In genomic region chr15:78592452-78592968, GRCm38 (mm10) we compare ENCODE assay signal across 32 mouse cellular contexts. TPM values are rescaled to one million over a fixed set of nuclear protein-coding genes. Genes with fewer than 3 reads are reported as not detected.
DNase-seq lines count a peak whose midpoint lies in the region; ATAC-seq lines count a peak whose summit lies in the region.
"Had no signal": no experiment of that assay in that cellular context is flagged by ENCODE, and none has a peak within 500 bp of the region (broad histone marks: within the 10 kb centered on the region; RNA-seq: fewer than 3 reads in every experiment).

No protein-coding gene starts in this region.

- DNase-seq in midbrain, embryonic 10.5 days (ENCODE audit: low spot score) = no peak
- no peak for DNase-seq in midbrain, embryonic 11.5 days (ENCODE audit: low spot score, missing footprints)
- DNase-seq in ZHBTc4 (ENCODE audit: low read depth, low spot score) = peak; percentile 63
- DNase-seq in embryo, embryonic 9.5 days (ENCODE audit: extremely low spot score) = no peak
- no peak for DNase-seq in right cerebral cortex, postnatal 25 days
- no peak for DNase-seq in heart, postnatal 25 days (ENCODE audit: low spot score)
- DNase-seq: adrenal gland, adult 2 months; cerebellum, adult 11-12 months; cerebellum, adult 9-11 months; embryo, embryonic 11 days; gastrocnemius, postnatal 10 days; heart, postnatal 10 days; kidney, adult 2 months; liver, embryonic 13.5 days; lung, adult 2 months; thymus, postnatal 25 days had no signal

- peaks cover 8% of the 10 kb centered on the region for H3K4me1 ChIP-seq in midbrain, embryonic 10.5 days
- no peaks in the 10 kb centered on the region for H3K4me1 ChIP-seq in midbrain, embryonic 11.5 days (ENCODE audit: control insufficient read depth, insufficient read depth, low read length)
- H3K4me1 ChIP-seq: forebrain, embryonic 12.5 days; limb, embryonic 15.5 days had no signal

- H3K9ac ChIP-seq in midbrain, embryonic 11.5 days (ENCODE audit: low read length) = no peak overlapping the region
- H3K9ac ChIP-seq: embryonic facial prominence, embryonic 13.5 days; forebrain, embryonic 12.5 days; heart, embryonic 13.5 days; hindbrain, embryonic 15.5 days; limb, embryonic 15.5 days; liver, embryonic 13.5 days had no signal

- intact Hi-C loops in heart, postnatal 25 days (cut with DNase I) = no loop called here

- H3K27me3 ChIP-seq in midbrain, embryonic 10.5 days (ENCODE audit: low read depth, poor library complexity, severe bottlenecking) = no peaks in the 10 kb centered on the region
- no peaks in the 10 kb centered on the region for H3K27me3 ChIP-seq in midbrain, embryonic 11.5 days (ENCODE audit: control insufficient read depth, insufficient read depth, low read length)
- H3K27me3 ChIP-seq: embryonic facial prominence, embryonic 13.5 days; forebrain, embryonic 12.5 days; heart, embryonic 13.5 days; hindbrain, embryonic 15.5 days; limb, embryonic 15.5 days; liver, embryonic 13.5 days had no signal

- 0 out of 2 replicates have a peak overlapping the region, but pooled peaks have one; percentile 15 for H3K27ac ChIP-seq in midbrain, embryonic 10.5 days (replicated peaks)
- no peak overlapping the region for H3K27ac ChIP-seq in midbrain, embryonic 11.5 days (ENCODE audit: low read depth, low read length)
- H3K27ac ChIP-seq: embryonic facial prominence, embryonic 13.5 days; forebrain, embryonic 12.5 days; heart, embryonic 13.5 days; hindbrain, embryonic 10.5 days; hindbrain, embryonic 15.5 days; kidney, postnatal 0 days; limb, embryonic 10.5 days; limb, embryonic 15.5 days; liver, embryonic 13.5 days had no signal

- no peak overlapping the region for H3K4me2 ChIP-seq in midbrain, embryonic 11.5 days
- H3K4me2 ChIP-seq: embryonic facial prominence, embryonic 13.5 days; forebrain, embryonic 12.5 days; heart, embryonic 13.5 days; hindbrain, embryonic 15.5 days; limb, embryonic 15.5 days; liver, embryonic 13.5 days had no signal

- no peak for ATAC-seq in midbrain, embryonic 11.5 days (ENCODE audit: low FRiP score)
- peak; percentile 16 for ATAC-seq in CD4-positive, CD25-positive, alpha-beta regulatory T cell, adult 4 months
- ATAC-seq in inflammation-experienced regulatory T-cells, adult 6 months = peak; percentile 4
- ATAC-seq: midbrain, embryonic 16.5 days had no signal

- H3K36me3 ChIP-seq in midbrain, embryonic 10.5 days = no peaks in the 10 kb centered on the region
- no peaks in the 10 kb centered on the region for H3K36me3 ChIP-seq in midbrain, embryonic 11.5 days (ENCODE audit: control insufficient read depth, insufficient read depth, low read length)
- H3K36me3 ChIP-seq: embryonic facial prominence, embryonic 13.5 days; forebrain, embryonic 12.5 days; G1E; heart, embryonic 13.5 days; hindbrain, embryonic 10.5 days; hindbrain, embryonic 15.5 days; limb, embryonic 10.5 days; limb, embryonic 15.5 days; liver, embryonic 13.5 days had no signal

- H3K4me3 ChIP-seq in midbrain, embryonic 10.5 days = no peak overlapping the region
- no peak overlapping the region for H3K4me3 ChIP-seq in midbrain, embryonic 11.5 days (ENCODE audit: low read depth, low read length)
- H3K4me3 ChIP-seq: embryonic facial prominence, embryonic 13.5 days; forebrain, embryonic 12.5 days; heart, embryonic 13.5 days; hindbrain, embryonic 10.5 days; hindbrain, embryonic 15.5 days; limb, embryonic 10.5 days; limb, embryonic 15.5 days; liver, embryonic 13.5 days had no signal

- WGBS in midbrain, embryonic 10.5 days = 84% methylated on average over 14 of the region's 14 CpGs
- 83% methylated on average over 14 of the region's 14 CpGs for WGBS in midbrain, embryonic 11.5 days

- peaks cover 3% of the 10 kb centered on the region; the same call in 1 of the 2 replicates for H3K9me3 ChIP-seq in midbrain, embryonic 10.5 days (replicated peaks)
- H3K9me3 ChIP-seq in midbrain, embryonic 11.5 days (ENCODE audit: control insufficient read depth, low read length) = no peaks in the 10 kb centered on the region
- H3K9me3 ChIP-seq: embryonic facial prominence, embryonic 13.5 days; forebrain, embryonic 12.5 days; G1E; heart, embryonic 13.5 days; hindbrain, embryonic 10.5 days; hindbrain, embryonic 15.5 days; limb, embryonic 10.5 days; limb, embryonic 15.5 days; liver, embryonic 13.5 days had no signal

RNA-seq across cellular contexts. Expression of gene Cyth4, which starts 4.3 kb away (rescaled TPM):
- 5.9 and 6.7 TPM in 2 replicates for polyA plus RNA-seq in midbrain, embryonic 10.5 days (2016; fragmentation: Nextera tagmentation; extraction: Ambion mirVana)
- 2.0 and 2.7 TPM in 2 replicates for polyA plus RNA-seq in midbrain, embryonic 11.5 days (2014; fragmentation: Nextera tagmentation; extraction: Ambion mirVana)
- polyA plus RNA-seq in CD4-positive, CD25-positive, alpha-beta regulatory T cell, adult 4 months (2017; shearing (Covaris generic)) = 100 to 1,000 TPM; 299 to 603 TPM
- 100 to 1,000 TPM; 236 to 339 (median 298) TPM for polyA plus RNA-seq in inflammation-experienced regulatory T-cells, adult 6 months (2017; shearing (Covaris generic))
- 1 to 10 TPM; 5.5 to 5.8 TPM for total RNA-seq in heart, postnatal 25 days (2021)

RNA-seq across cellular contexts. Expression of gene Rac2, which starts 19.9 kb away (rescaled TPM):
- polyA plus RNA-seq in midbrain, embryonic 10.5 days (2016; fragmentation: Nextera tagmentation; extraction: Ambion mirVana) = 9.1 and 9.5 TPM in 2 replicates
- 4.3 and 8.5 TPM in 2 replicates for polyA plus RNA-seq in midbrain, embryonic 11.5 days (2014; fragmentation: Nextera tagmentation; extraction: Ambion mirVana)
- polyA plus RNA-seq in CD4-positive, CD25-positive, alpha-beta regulatory T cell, adult 4 months (2017; shearing (Covaris generic)) = 1,000 to 10,000 TPM; 2,983 to 4,093 TPM
- polyA plus RNA-seq in inflammation-experienced regulatory T-cells, adult 6 months (2017; shearing (Covaris generic)) = 1,000 to 10,000 TPM; 2,973 to 4,396 (median 4,109) TPM
- 1 to 10 TPM; 5.1 to 5.6 TPM for total RNA-seq in heart, postnatal 25 days (2021)
- polyA plus RNA-seq: C2C12 had no signal

RNA-seq across cellular contexts. Expression of gene Sstr3, which starts 48.0 kb away (rescaled TPM):
- polyA plus RNA-seq in midbrain, embryonic 10.5 days (2016; fragmentation: Nextera tagmentation; extraction: Ambion mirVana) = 0.02 TPM in 1 of 2 replicates, not detected in the other
- not detected in 2 replicates for polyA plus RNA-seq in midbrain, embryonic 11.5 days (2014; fragmentation: Nextera tagmentation; extraction: Ambion mirVana)
- not detected for polyA plus RNA-seq in CD4-positive, CD25-positive, alpha-beta regulatory T cell, adult 4 months (2017; shearing (Covaris generic))
- polyA plus RNA-seq in inflammation-experienced regulatory T-cells, adult 6 months (2017; shearing (Covaris generic)) = under 1 TPM in 1 of 3 experiments, not detected in 2; 0.17 TPM
- total RNA-seq in heart, postnatal 25 days (2021) = not detected
- total RNA-seq: heart, adult 8-10 months; neutrophil, adult 5-6 weeks had no signal
- polyA plus RNA-seq: C2C12; embryonic facial prominence, embryonic 13.5 days; G1E; gonadal fat pad, adult 2 months; heart, embryonic 13.5 days; limb, embryonic 10.5 days; liver, embryonic 13.5 days had no signal

Comparison
In these comparisons a context has a peak if more than half of its experiments do, and no peak if none do; other contexts are left out.
1. RNA of gene Cyth4, which starts 4.3 kb away (polyA plus RNA-seq): 299 to 603 TPM in CD4-positive, CD25-positive, alpha-beta regulatory T cell, adult 4 months and 236 to 339 TPM in inflammation-experienced regulatory T-cells, adult 6 months; 5.9 to 6.7 TPM in midbrain, embryonic 10.5 days and 2.0 to 2.7 TPM in midbrain, embryonic 11.5 days; every median in the first group is over 10 times any median in the second.
2. RNA of gene Rac2, which starts 19.9 kb away (polyA plus RNA-seq): 2,973 to 4,396 TPM in inflammation-experienced regulatory T-cells, adult 6 months and 2,983 to 4,093 TPM in CD4-positive, CD25-positive, alpha-beta regulatory T cell, adult 4 months; 9.1 to 9.5 TPM in midbrain, embryonic 10.5 days and 4.3 to 8.5 TPM in midbrain, embryonic 11.5 days; every median in the first group is over 100 times any median in the second.